Mouse (Mus musculus) liver, embryonic 16.5 days (tissue): Measurements from ENCODE around the gene Slc25a27. TPM values are rescaled to one million over a fixed set of nuclear protein-coding genes. Genes with fewer than 3 reads are reported as not detected.

Experiments
- ATAC-seq: fragments of 200-750 bp; cut with Nextera tagmentation; 2 replicates; pipeline ENCODE4 v1.8.0; 2017; ENCODE audit warnings: low read depth, mild to moderate bottlenecking, moderate number of reproducible peaks, moderate library complexity
- H3K27ac ChIP-seq: fragments of 300-500 bp; sonication (generic); 2 replicates; pipeline ENCODE4 v1.5.1; 2014; ENCODE audit warnings: mild to moderate bottlenecking, low read length
- H3K27me3 ChIP-seq: fragments of 300-500 bp; sonication (generic); 2 replicates; pipeline ENCODE4 v1.6.1; 2014; ENCODE audit warnings: low read depth, low read length, mixed read lengths; ENCODE audit not compliant: control insufficient read depth, insufficient read depth
- H3K36me3 ChIP-seq: fragments of 300-500 bp; sonication (generic); 2 replicates; pipeline ENCODE4 v1.6.1; 2014; ENCODE audit warnings: mild to moderate bottlenecking; ENCODE audit not compliant: control insufficient read depth, insufficient read depth
- H3K4me1 ChIP-seq: fragments of 300-500 bp; sonication (generic); 2 replicates; pipeline ENCODE4 v1.6.1; 2014; ENCODE audit warnings: low read depth, low read length, mixed read lengths; ENCODE audit not compliant: control insufficient read depth
- H3K4me2 ChIP-seq: fragments of 300-500 bp; sonication (generic); 2 replicates; pipeline ENCODE4 v1.6.1; 2014; ENCODE audit warnings: low read depth, low read length, mixed read lengths
- H3K4me3 ChIP-seq: fragments of 300-500 bp; sonication (generic); 2 replicates; pipeline ENCODE4 v1.5.1; 2014; ENCODE audit warnings: low read depth, mild to moderate bottlenecking, low read length
- H3K9ac ChIP-seq: fragments of 300-500 bp; sonication (generic); 2 replicates; pipeline ENCODE4 v1.6.1; 2014; ENCODE audit warnings: low read depth, low read length
- H3K9me3 ChIP-seq: fragments of 300-500 bp; sonication (generic); replicated peaks from 2 replicates; pipeline ENCODE4 v1.6.1; 2016; ENCODE audit warnings: low read length; ENCODE audit not compliant: control insufficient read depth
- WGBS: fragments of 180-500 bp; shearing (Covaris S2); extraction: QIAGEN DNeasy Blood & Tissue Kit; methylation state at CpG from one replicate; pipeline ENCODE4 v1.1.7; 2014; ENCODE audit not compliant: insufficient replicate concordance; 5-methylcytosine and 5-hydroxymethylcytosine counted together
- polyA plus RNA-seq: library from polyadenylated mRNA; unstranded; fragments of >200 nt; fragmentation: Nextera tagmentation; extraction: Ambion mirVana; gene quantifications from 2 replicates; pipeline ENCODE4 v1.2.1, GENCODE M21; 2015

Slc25a27 gene
- polyA plus RNA-seq, 1 experiment from 2014 or later = 1.4 TPM

- ATAC-seq = no peak
- WGBS = 70% methylated on average over 4 of the region's 4 CpGs
- no peak overlapping the region for H3K9ac ChIP-seq
- H3K9me3 ChIP-seq = peaks cover 2% of the 10 kb centered on the region
- H3K36me3 ChIP-seq = no peaks in the 10 kb centered on the region
- no peak overlapping the region for H3K27ac ChIP-seq
- no peaks in the 10 kb centered on the region for H3K4me1 ChIP-seq
- H3K4me3 ChIP-seq = no peak overlapping the region
- H3K27me3 ChIP-seq = no peaks in the 10 kb centered on the region
- no peak overlapping the region for H3K4me2 ChIP-seq
Observed at GRCm38 (mm10) chr17:43637146-43637545, 29.9 kb downstream of the Slc25a27 start.

GRCm38 (mm10) chr17:43630427-43630760 lies 36.6 kb downstream of the Slc25a27 start:
- no peaks in the 10 kb centered on the region for H3K9me3 ChIP-seq
- H3K4me2 ChIP-seq = no peak overlapping the region
- H3K9ac ChIP-seq = no peak overlapping the region
- 51% methylated on average over 13 of the region's 13 CpGs for WGBS
- no peak for ATAC-seq
- H3K36me3 ChIP-seq = no peaks in the 10 kb centered on the region
- no peak overlapping the region for H3K4me3 ChIP-seq
- H3K4me1 ChIP-seq = no peaks in the 10 kb centered on the region
- peaks cover 30% of the 10 kb centered on the region for H3K27me3 ChIP-seq
- no peak overlapping the region for H3K27ac ChIP-seq

GRCm38 (mm10) chr17:43629496-43630426 lies 37.3 kb downstream of the Slc25a27 start, which contains the start of gene Tdrd6:
Gene Tdrd6 (minus strand): TSS chr17:43630299.
- no peaks in the 10 kb centered on the region for H3K36me3 ChIP-seq
- no peak within 1 kb of the TSS for H3K27ac ChIP-seq
- no peaks in the 10 kb centered on the region for H3K9me3 ChIP-seq
- ATAC-seq = no peak
- WGBS = 5% methylated on average over 82 of the region's 83 CpGs
- peak within 1 kb of the TSS; percentile 32 for H3K4me2 ChIP-seq
- peaks cover 30% of the 10 kb centered on the region for H3K27me3 ChIP-seq
- no peaks in the 10 kb centered on the region for H3K4me1 ChIP-seq
- no peak within 1 kb of the TSS for H3K9ac ChIP-seq
- peak within 1 kb of the TSS; percentile 14 for H3K4me3 ChIP-seq

DNA sequence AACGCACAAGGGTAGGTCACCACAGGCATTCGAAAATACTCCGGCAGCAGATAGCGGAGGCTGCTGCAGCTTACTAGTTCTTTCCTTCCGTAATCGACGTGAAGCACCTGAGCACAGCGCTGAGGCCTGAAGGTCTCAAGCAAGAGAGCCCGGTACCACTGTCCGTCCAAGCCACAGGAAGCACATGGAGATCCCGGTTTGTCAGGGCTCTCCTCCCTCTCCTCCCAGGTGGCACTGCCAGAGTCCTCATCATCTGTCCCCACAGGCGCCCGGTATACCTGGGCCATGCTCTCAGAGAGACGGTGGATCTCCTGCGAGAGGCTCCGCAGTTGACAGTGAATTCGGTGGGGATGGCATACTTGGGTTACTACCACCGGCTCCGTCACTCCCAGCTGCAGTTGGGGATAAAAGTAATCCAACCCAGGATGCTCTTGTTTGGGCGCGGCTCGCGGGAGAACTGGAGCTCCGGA lies 38.0 kb downstream of the Slc25a27 start:
- Histone ChIP-seq H3K4me2 (0 out of 2 replicates have a peak overlapping the region, but pooled peaks have one; percentile 32), H3K4me1 (no peaks in the 10 kb centered on the region), H3K9me3 (no peaks in the 10 kb centered on the region), H3K36me3 (no peaks in the 10 kb centered on the region), H3K27me3 (peaks cover 30% of the 10 kb centered on the region), H3K27ac (no peak overlapping the region), H3K9ac (no peak overlapping the region), H3K4me3 (no peak overlapping the region)
- no peak for ATAC-seq
- WGBS = 26% methylated on average over 24 of the region's 24 CpGs

DNA sequence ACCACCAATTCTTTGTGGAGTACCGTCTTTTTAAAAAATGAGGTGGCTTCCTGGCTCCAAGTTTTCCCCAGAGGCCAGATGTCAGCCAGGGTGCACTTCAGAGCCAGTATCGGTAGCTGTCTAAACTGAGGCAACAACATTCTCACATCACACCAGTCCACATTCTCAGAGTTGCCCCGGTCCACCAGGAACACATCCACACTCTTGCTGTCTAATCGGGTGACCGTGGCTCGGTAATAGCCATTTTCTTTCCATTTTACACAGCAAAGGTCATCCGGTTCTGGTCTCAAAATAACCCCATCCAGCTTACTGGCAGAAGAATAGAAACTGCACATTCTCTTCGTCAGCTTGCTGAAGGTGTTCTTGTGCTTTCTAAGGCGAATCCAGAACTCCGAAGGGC lies 38.8 kb downstream of the Slc25a27 start:
- 69% methylated on average over 10 of the region's 10 CpGs for WGBS
- ATAC-seq = no peak
- Histone ChIP-seq H3K4me2 (no peak overlapping the region), H3K4me1 (no peaks in the 10 kb centered on the region), H3K9me3 (no peaks in the 10 kb centered on the region), H3K27me3 (peaks cover 30% of the 10 kb centered on the region), H3K4me3 (no peak overlapping the region), H3K27ac (no peak overlapping the region), H3K9ac (no peak overlapping the region), H3K36me3 (no peaks in the 10 kb centered on the region)

GRCm38 (mm10) chr17:43622076-43622475 lies 44.9 kb downstream of the Slc25a27 start:
- WGBS = 70% methylated on average over 10 of the region's 10 CpGs
- H3K9me3 ChIP-seq = no peaks in the 10 kb centered on the region
- H3K9ac ChIP-seq = no peak overlapping the region
- H3K27ac ChIP-seq = no peak overlapping the region
- ATAC-seq = no peak
- no peaks in the 10 kb centered on the region for H3K36me3 ChIP-seq
- H3K4me1 ChIP-seq = no peaks in the 10 kb centered on the region
- H3K4me3 ChIP-seq = no peak overlapping the region
- H3K27me3 ChIP-seq = no peaks in the 10 kb centered on the region
- no peak overlapping the region for H3K4me2 ChIP-seq

DNA sequence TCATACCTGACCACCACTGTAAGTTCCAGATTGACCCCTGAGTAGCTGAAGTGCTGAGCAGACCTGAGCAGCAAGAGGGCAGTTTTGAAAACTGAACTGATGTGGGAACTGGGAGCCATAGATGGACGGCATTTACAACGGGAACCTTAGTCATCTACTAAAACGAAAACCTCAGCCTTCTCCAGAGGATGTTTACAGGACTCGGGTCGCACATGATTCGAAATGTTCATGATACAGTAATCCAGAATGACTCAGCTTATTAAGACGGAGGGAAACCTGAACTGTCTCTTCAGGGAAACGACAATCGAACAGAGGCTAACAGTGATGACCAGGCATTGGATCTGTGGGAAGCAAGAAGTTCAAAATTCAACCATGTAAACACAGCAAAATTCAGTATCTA lies 47.9 kb downstream of the Slc25a27 start:
- Histone ChIP-seq H3K4me3 (no peak overlapping the region), H3K27ac (no peak overlapping the region), H3K4me2 (no peak overlapping the region), H3K9ac (no peak overlapping the region), H3K4me1 (no peaks in the 10 kb centered on the region), H3K27me3 (no peaks in the 10 kb centered on the region), H3K36me3 (no peaks in the 10 kb centered on the region), H3K9me3 (no peaks in the 10 kb centered on the region)
- 60% methylated on average over 9 of the region's 9 CpGs for WGBS
- ATAC-seq = no peak

DNA sequence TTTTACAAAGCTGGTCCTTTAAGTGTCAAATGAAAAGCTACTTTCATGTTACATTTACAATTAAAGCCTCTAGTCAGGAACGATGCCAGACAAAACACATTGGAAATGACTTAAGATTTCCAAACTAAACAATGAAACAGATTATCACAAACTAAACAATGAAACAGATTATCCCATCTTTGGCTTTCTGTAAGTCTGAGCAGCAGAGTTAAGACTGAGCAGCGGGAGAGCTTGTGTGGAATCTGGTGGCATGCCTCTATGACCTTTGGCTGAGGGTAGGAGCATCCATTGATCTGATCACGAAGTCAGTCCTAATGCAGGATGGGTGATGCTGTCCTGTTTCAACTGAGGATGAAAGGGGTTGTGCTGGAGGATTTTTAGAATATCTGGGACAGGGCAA lies 54.8 kb downstream of the Slc25a27 start:
- Histone ChIP-seq H3K27me3 (no peaks in the 10 kb centered on the region), H3K4me1 (no peaks in the 10 kb centered on the region), H3K4me3 (no peak overlapping the region), H3K36me3 (no peaks in the 10 kb centered on the region), H3K4me2 (no peak overlapping the region), H3K9me3 (no peaks in the 10 kb centered on the region), H3K27ac (no peak overlapping the region), H3K9ac (no peak overlapping the region)
- no peak for ATAC-seq
- 44% methylated on average over 3 of the region's 3 CpGs for WGBS

GRCm38 (mm10) chr17:43611586-43611985 lies 55.4 kb downstream of the Slc25a27 start:
- Histone ChIP-seq H3K27me3 (no peaks in the 10 kb centered on the region), H3K9ac (no peak overlapping the region)

More at GRCm38 (mm10) chr17:43611586-43611985, 55.4 kb downstream of the Slc25a27 start:
- 20% methylated on average over 7 of the region's 7 CpGs for WGBS
- Histone ChIP-seq H3K9me3 (no peaks in the 10 kb centered on the region), H3K4me2 (no peak overlapping the region), H3K27ac (no peak overlapping the region), H3K4me1 (no peaks in the 10 kb centered on the region), H3K36me3 (no peaks in the 10 kb centered on the region), H3K4me3 (no peak overlapping the region)
- ATAC-seq = no peak
